Mouse (Mus musculus) MEL (cell line): ENCODE measurements around the gene Rprd1b. TPM values are rescaled to one million over a fixed set of nuclear protein-coding genes. Genes with fewer than 3 reads are reported as not detected.

Experiments used
- DNase-seq: peaks from one replicate; pipeline ENCODE4 v3.0.0; 2011; ENCODE audit warnings: low read depth, low spot score
- H3K27ac ChIP-seq: 2 replicates; pipeline ENCODE4 v1.5.1; 2012; ENCODE audit warnings: low read depth, mild to moderate bottlenecking, control low read depth, low read length, moderate library complexity; ENCODE audit not compliant: control insufficient read depth
- H3K27me3 ChIP-seq, 2 experiments: fragments of 150-350 bp in 1 of 2; sonication (generic) in 1 of 2; 2 replicates each; pipeline ENCODE4 v1.6.1; 2012; ENCODE audit warnings: low read length in 2 of 2, mild to moderate bottlenecking in 2 of 2, improper control_type of control experiment in 1 of 2, moderate library complexity in 1 of 2; ENCODE audit not compliant: insufficient read depth in 2 of 2, control insufficient read depth in 1 of 2
- H3K36me3 ChIP-seq, 2 experiments: 2 replicates each; pipeline ENCODE4 v1.6.1; 2012 to 2014; ENCODE audit warnings: low read length in 2 of 2, improper control_type of control experiment in 1 of 2, inconsistent platforms in 1 of 2, mild to moderate bottlenecking in 1 of 2; ENCODE audit not compliant: insufficient read depth in 2 of 2, control insufficient read depth in 1 of 2
- H3K4me1 ChIP-seq, 2 experiments: fragments of 150-350 bp in 1 of 2; sonication (generic) in 1 of 2; 2 replicates each; pipeline ENCODE4 v1.6.1; 2012; ENCODE audit warnings: low read length in 2 of 2, improper control_type of control experiment in 1 of 2, mild to moderate bottlenecking in 1 of 2; ENCODE audit not compliant: insufficient read depth in 2 of 2, control insufficient read depth in 1 of 2
- H3K4me3 ChIP-seq, 2 experiments: fragments of 150-350 bp in 1 of 2; sonication (generic) in 1 of 2; 2 replicates each; pipeline ENCODE4 v1.5.1; 2012; ENCODE audit warnings: low read depth in 2 of 2, low read length in 2 of 2, mild to moderate bottlenecking in 2 of 2, moderate library complexity in 2 of 2, control low read depth in 1 of 2, improper control_type of control experiment in 1 of 2; ENCODE audit not compliant: control insufficient read depth in 1 of 2, insufficient read depth in 1 of 2
- H3K79me2 ChIP-seq: 2 replicates; pipeline ENCODE4 v1.6.1; 2012; ENCODE audit warnings: mild to moderate bottlenecking, low read length, moderate library complexity; ENCODE audit not compliant: control insufficient read depth, poor library complexity, insufficient read depth
- H3K9ac ChIP-seq: 2 replicates; pipeline ENCODE4 v1.6.1; 2012; ENCODE audit warnings: low read depth, mild to moderate bottlenecking, control low read depth, low read length, moderate library complexity; ENCODE audit not compliant: control insufficient read depth, poor library complexity, severe bottlenecking
- H3K9me3 ChIP-seq: fragments of 150-350 bp; sonication (generic); replicated peaks from 2 replicates; pipeline ENCODE4 v1.6.1; 2012; ENCODE audit warnings: mild to moderate bottlenecking, low read length, improper control_type of control experiment, moderate library complexity; ENCODE audit not compliant: insufficient read depth
- CHD2 ChIP-seq: IDR thresholded peaks from 2 replicates; pipeline ENCODE4 v1.6.1; 2011; ENCODE audit warnings: low read length, improper control_type of control experiment
- CTCF ChIP-seq, 3 experiments: IDR thresholded peaks in 2 of 3; conservative IDR thresholded peaks in 1 of 3; 2 replicates each; pipeline ENCODE4 v1.5.1; 2011 to 2012; ENCODE audit warnings: low read length in 3 of 3, low read depth in 2 of 3, mild to moderate bottlenecking in 2 of 3, improper control_type of control experiment in 1 of 3, inconsistent platforms in 1 of 3, mixed read lengths in 1 of 3, moderate library complexity in 1 of 3; ENCODE audit not compliant: control insufficient read depth in 1 of 3, insufficient read depth in 1 of 3, poor library complexity in 1 of 3, severe bottlenecking in 1 of 3
- ELF1 ChIP-seq: IDR thresholded peaks from 2 replicates; pipeline ENCODE4 v1.6.1; 2014; ENCODE audit warnings: low read depth, mild to moderate bottlenecking, inconsistent platforms, low read length, improper control_type of control experiment, moderate library complexity
- GABPA ChIP-seq: IDR thresholded peaks from 2 replicates; pipeline ENCODE4 v1.6.1; 2012; ENCODE audit warnings: low read depth, mild to moderate bottlenecking, inconsistent platforms, low read length, improper control_type of control experiment, moderate library complexity
- GATA1 ChIP-seq: IDR thresholded peaks from 2 replicates; pipeline ENCODE4 v1.6.1; 2011; ENCODE audit warnings: low read depth, low read length, improper control_type of control experiment
- HCFC1 ChIP-seq: IDR thresholded peaks from 2 replicates; pipeline ENCODE4 v1.6.1; 2012; ENCODE audit warnings: low read depth, mild to moderate bottlenecking, inconsistent platforms, low read length, improper control_type of control experiment, moderate library complexity
- MAX ChIP-seq: IDR thresholded peaks from 2 replicates; pipeline ENCODE4 v1.6.1; 2011; ENCODE audit warnings: low read length, improper control_type of control experiment
- MAZ ChIP-seq: IDR thresholded peaks from 2 replicates; pipeline ENCODE4 v1.6.1; 2012; ENCODE audit warnings: low read depth, mild to moderate bottlenecking, inconsistent platforms, low read length, improper control_type of control experiment
- MEF2A ChIP-seq: IDR thresholded peaks from 2 replicates; pipeline ENCODE4 v1.6.1; 2014; ENCODE audit warnings: low read depth, mild to moderate bottlenecking, inconsistent platforms, low read length, improper control_type of control experiment; ENCODE audit not compliant: poor library complexity, insufficient replicate concordance, severe bottlenecking; ENCODE audit errors: extremely low read depth
- MXI1 ChIP-seq: IDR thresholded peaks from 2 replicates; pipeline ENCODE4 v1.6.1; 2011; ENCODE audit warnings: mild to moderate bottlenecking, low read depth, low read length, improper control_type of control experiment
- NELFE ChIP-seq: IDR thresholded peaks from 2 replicates; pipeline ENCODE4 v1.6.1; 2011; ENCODE audit warnings: low read depth, low read length, improper control_type of control experiment
- NRF1 ChIP-seq: IDR thresholded peaks from 2 replicates; pipeline ENCODE4 v1.6.1; 2014; ENCODE audit warnings: low read depth, mild to moderate bottlenecking, inconsistent platforms, low read length, improper control_type of control experiment, moderate library complexity; ENCODE audit not compliant: poor library complexity, insufficient read depth, severe bottlenecking
- POLR2A ChIP-seq, 2 experiments: IDR thresholded peaks; 2 replicates each; pipeline ENCODE4 v1.6.1; 2011 to 2012; ENCODE audit warnings: low read length in 2 of 2, mild to moderate bottlenecking in 2 of 2, control low read depth in 1 of 2, improper control_type of control experiment in 1 of 2, low read depth in 1 of 2, moderate library complexity in 1 of 2; ENCODE audit not compliant: control insufficient read depth in 1 of 2, insufficient read depth in 1 of 2, poor library complexity in 1 of 2
- SIN3A ChIP-seq: IDR thresholded peaks from 2 replicates; pipeline ENCODE4 v1.6.1; 2012; ENCODE audit warnings: low read length, improper control_type of control experiment, inconsistent platforms
- TAL1 ChIP-seq: IDR thresholded peaks from 2 replicates; pipeline ENCODE4 v1.6.1; 2012; ENCODE audit warnings: mild to moderate bottlenecking, inconsistent platforms, low read length, moderate library complexity, mixed read lengths
- TCF12 ChIP-seq: IDR thresholded peaks from 2 replicates; pipeline ENCODE4 v1.6.1; 2014; ENCODE audit warnings: low read depth, mild to moderate bottlenecking, inconsistent platforms, low read length, improper control_type of control experiment, moderate library complexity
- USF1 ChIP-seq: IDR thresholded peaks from 2 replicates; pipeline ENCODE4 v1.6.1; 2014; ENCODE audit warnings: low read depth, mild to moderate bottlenecking, inconsistent platforms, low read length, improper control_type of control experiment, moderate library complexity
- USF2 ChIP-seq, 2 experiments: IDR thresholded peaks; 2 replicates each; pipeline ENCODE4 v1.6.1; 2011 to 2012; ENCODE audit warnings: improper control_type of control experiment in 2 of 2, low read length in 2 of 2, borderline replicate concordance in 1 of 2, inconsistent platforms in 1 of 2, low read depth in 1 of 2, mild to moderate bottlenecking in 1 of 2; ENCODE audit not compliant: insufficient read depth in 1 of 2
- ZMIZ1 ChIP-seq: IDR thresholded peaks from 2 replicates; pipeline ENCODE4 v1.6.1; 2012; ENCODE audit warnings: low read depth, mild to moderate bottlenecking, inconsistent platforms, low read length, improper control_type of control experiment, moderate library complexity
- ZNF384 ChIP-seq: IDR thresholded peaks from 2 replicates; pipeline ENCODE4 v1.6.1; 2012; ENCODE audit warnings: low read depth, mild to moderate bottlenecking, inconsistent platforms, low read length, improper control_type of control experiment
- polyA plus RNA-seq, 2 experiments: library from polyadenylated mRNA; stranded (reverse) in 1 of 2; unstranded in 1 of 2; fragments of >175 nt in 1 of 2; fragments of >200 nt in 1 of 2; gene quantifications; 2 replicates each; pipeline versions ENCODE4 v1.2.1 to v1.2.4; 2012; ENCODE audit warnings: low replicate concordance in 2 of 2, low read depth in 1 of 2; ENCODE audit not compliant: insufficient read length in 2 of 2, insufficient read depth in 1 of 2, missing spikeins in 1 of 2
- total RNA-seq: library from RNA; depleted of rRNA; stranded (reverse); fragments of 300-350 nt; gene quantifications from 2 replicates; pipeline ENCODE4 v1.2.3, GENCODE M21; 2012

The Rprd1b gene
- total and polyA plus RNA-seq, 3 experiments, result 14.2 to 35.1 TPM; not detected in 1

- Histone ChIP-seq H3K27ac (no peak overlapping the region), H3K4me3 (no peak overlapping the region), H3K9ac (no peak overlapping the region), H3K9me3 (no peaks in the 10 kb centered on the region), H3K36me3 (peaks cover 6 to 28% of the 10 kb centered on the region in 2 experiments), H3K79me2 (peaks cover 4% of the 10 kb centered on the region; the same call in 1 of the 2 replicates), H3K4me1 (peaks cover 0 to 10% of the 10 kb centered on the region in 2 experiments; a peak in 2 of 4 replicates), H3K27me3 (no peaks in the 10 kb centered on the region)
- TF ChIP-seq USF2 (IDR thresholded peaks at IDR 0.05; ENCODE audit: borderline replicate concordance in 1 of 2, insufficient read depth in 1 of 2, low read depth in 1 of 2, low read length in 2 of 2) (no peak), USF1 (no peak), MXI1 (no peak), POLR2A (IDR thresholded peaks at IDR 0.05; ENCODE audit: control insufficient read depth in 1 of 2, insufficient read depth in 1 of 2, low read depth in 1 of 2, low read length in 2 of 2, poor library complexity in 1 of 2) (no peak), ELF1 (no peak), NRF1 (no peak), TAL1 (no peak), MEF2A (no peak), GABPA (no peak), GATA1 (no peak), HCFC1 (no peak), MAX (no peak), ZMIZ1 (no peak), SIN3A (no peak), TCF12 (no peak), NELFE (no peak), CTCF (IDR thresholded peaks at IDR 0.05 in 2 of 3, conservative IDR thresholded peaks at IDR 0.05 in 1 of 3; ENCODE audit: control insufficient read depth in 1 of 3, insufficient read depth in 1 of 3, low read depth in 2 of 3, low read length in 3 of 3, poor library complexity in 1 of 3, severe bottlenecking in 1 of 3) (no peak), CHD2 (no peak), ZNF384 (no peak), MAZ (no peak)
- no peak for DNase-seq
These were observed 11.4 kb downstream of the Rprd1b start for GRCm38 (mm10) chr2:158039662-158040061.

GRCm38 (mm10) chr2:158040396-158040795, 12.1 kb downstream of the Rprd1b start:
- Histone ChIP-seq H3K9me3 (no peaks in the 10 kb centered on the region), H3K36me3 (peaks cover 4 to 31% of the 10 kb centered on the region in 2 experiments), H3K4me3 (no peak overlapping the region), H3K4me1 (peaks cover 0 to 10% of the 10 kb centered on the region in 2 experiments; a peak in 2 of 4 replicates), H3K9ac (no peak overlapping the region), H3K27ac (no peak overlapping the region), H3K27me3 (no peaks in the 10 kb centered on the region), H3K79me2 (peaks cover 3% of the 10 kb centered on the region; the same call in 1 of the 2 replicates)
- DNase-seq, result no peak
- TF ChIP-seq MEF2A, result no peak
- no peak for TF ChIP-seq USF1
